Mouse (Mus musculus): ENCODE results near the gene Cacna1h.

Gene Cacna1h

GRCm38 (mm10) chr17:25433617-25434606, at the start of gene Cacna1h:
Gene Cacna1h, minus strand, starts transcription at chr17:25433783.
- peak in 1 of 2 experiments; percentile 43 for DNase-seq

DNA sequence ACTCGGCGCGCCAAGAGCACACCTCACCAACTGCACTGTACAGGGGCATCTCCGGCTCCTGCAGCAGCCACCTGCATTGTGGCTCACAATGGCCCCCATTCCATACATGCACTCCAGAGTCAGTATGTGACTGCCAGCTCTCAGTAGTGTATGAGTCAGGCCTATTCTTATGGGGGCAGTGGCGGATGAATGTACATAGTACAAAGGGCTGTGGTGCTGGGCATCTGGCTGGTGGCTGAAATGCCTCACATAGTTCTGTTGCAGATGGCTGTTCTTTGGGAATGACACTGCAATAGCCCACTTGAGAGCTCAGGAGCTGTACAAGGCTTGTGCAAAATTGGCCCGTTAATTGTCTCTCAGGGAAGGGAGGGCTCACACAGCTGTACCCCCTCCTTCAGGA, 48.5 kb upstream of the Cacna1h start:
- no peak for DNase-seq

- DNase-seq, result no peak
These were observed 47.2 kb upstream of the Cacna1h start for GRCm38 (mm10) chr17:25480820-25481219.

DNA sequence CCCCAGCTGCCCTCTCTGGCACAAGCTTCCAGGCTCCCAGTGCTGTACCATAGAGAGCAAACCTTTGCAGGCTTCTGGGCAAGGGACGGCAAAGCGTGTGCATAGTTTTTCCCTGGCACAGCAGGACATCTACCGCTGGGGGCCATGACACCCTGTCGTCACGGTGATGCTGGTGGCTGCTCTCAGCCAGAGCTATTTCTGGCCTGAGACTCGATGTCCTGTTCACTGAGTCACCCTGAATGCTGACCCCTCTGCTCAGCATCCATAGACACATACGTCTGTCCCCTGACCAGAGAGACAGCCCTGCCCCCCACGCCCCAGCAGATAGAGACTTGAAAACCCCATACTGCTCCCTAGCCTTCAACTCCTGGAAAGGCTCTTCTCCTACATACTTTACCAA, 46.6 kb upstream of the Cacna1h start:
- no peak for DNase-seq

DNA sequence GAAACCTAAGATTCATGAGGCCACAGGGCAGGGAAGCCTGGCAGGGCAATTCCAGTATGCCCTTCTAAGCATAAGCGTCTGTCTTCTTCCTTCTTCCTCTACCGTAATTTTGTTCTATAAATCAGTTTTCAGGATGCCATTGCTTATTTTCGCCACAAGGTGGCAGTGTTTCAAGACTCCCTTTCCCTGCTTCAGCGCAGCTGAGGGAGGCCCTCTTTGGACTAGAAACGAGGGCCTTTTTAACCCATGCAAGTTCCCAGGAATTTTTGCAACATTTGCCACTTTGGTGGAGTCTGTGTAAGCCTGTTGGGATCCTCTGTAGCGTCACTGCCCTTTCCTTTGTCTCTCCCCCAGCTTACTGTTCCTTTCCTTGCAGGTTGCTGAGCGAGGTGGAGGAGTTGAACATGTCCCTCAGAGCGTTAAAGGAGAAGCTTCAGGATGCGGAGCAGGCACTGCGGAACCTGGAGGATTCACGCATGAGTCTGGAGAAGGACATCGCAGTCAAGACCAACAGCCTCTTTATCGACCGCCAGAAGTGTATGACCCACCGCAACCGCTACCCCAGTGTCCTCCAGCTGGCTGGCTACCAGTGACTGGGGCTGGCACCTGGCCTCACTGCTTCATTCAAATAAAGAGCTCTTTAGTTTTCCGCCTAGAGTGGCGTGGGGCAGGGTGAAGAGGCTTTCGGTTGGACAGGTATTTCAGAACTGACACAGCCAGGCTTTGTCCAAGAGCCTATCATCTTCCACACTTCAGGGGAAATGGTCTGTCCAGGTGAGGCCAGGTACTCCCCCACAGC, 42.6 kb upstream of the Cacna1h start:
- peak; percentile 36 to 57 for DNase-seq

- peak; percentile 64 to 80 for DNase-seq
These were observed 40.9 kb upstream of the Cacna1h start for GRCm38 (mm10) chr17:25474330-25475077.

DNA sequence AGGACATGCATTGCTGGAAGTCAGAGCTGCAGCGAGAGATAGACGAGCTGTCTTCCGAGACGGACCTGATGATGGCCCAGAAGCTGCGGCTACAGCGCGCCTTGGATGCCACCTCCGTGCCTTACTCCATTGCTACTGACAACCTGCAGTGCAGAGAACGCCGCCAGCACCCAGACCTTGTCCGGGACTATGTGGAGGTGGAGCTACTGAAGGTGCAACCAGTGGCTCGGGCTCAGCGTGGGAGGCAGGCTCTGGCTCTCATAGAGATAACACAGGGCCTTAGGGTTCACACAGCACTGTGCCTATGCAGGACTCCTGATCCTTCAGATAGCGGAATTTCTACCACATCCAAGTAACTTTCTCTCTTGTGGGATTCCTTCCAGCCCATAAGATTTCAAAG, 38.5 kb upstream of the Cacna1h start:
- no peak for DNase-seq

GRCm38 (mm10) chr17:25471418-25471817, 37.8 kb upstream of the Cacna1h start:
- DNase-seq, result peak; percentile 39 to 60

DNA sequence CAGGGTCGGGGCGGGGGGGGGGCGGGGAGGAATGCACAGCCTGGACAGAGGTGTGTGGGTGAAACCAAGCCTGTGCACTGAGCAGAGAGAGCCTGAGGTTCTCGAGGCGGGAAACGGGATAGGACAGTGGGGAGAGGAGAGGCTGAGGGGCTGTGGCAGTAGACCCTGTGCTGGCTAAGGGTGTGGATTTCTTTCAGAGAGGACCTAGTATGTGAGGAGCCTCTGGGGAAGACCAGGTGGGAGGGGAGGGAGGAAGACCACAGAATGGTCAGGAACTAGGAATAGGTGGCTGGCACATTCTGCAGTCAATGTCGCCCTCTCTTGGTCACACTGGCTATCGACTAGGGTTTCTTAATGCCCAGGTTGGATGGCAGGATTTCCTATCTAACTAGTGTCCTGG, 36.2 kb upstream of the Cacna1h start:
- peak; percentile 56 to 79 for DNase-seq

DNA sequence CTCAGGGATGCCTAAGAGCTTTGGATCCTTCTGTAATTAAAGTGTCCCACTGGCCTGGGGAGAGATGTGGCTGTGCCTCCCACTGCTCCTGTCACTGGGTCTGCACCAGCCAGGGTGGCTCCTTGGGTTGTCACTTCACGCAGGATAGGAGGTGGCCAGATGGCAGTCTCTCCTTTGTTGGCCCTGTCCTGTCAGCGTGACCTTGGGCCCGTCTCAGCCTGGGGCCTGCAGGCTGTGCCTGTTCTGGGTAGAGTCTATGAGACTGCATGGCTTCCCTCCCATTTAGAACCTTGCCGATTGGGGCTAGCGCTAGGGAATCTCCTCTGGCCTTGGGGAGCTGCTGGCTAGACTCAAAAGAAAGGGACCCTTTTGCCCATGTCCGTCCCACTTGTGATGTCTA, 34.7 kb upstream of the Cacna1h start:
- no peak for DNase-seq

DNA sequence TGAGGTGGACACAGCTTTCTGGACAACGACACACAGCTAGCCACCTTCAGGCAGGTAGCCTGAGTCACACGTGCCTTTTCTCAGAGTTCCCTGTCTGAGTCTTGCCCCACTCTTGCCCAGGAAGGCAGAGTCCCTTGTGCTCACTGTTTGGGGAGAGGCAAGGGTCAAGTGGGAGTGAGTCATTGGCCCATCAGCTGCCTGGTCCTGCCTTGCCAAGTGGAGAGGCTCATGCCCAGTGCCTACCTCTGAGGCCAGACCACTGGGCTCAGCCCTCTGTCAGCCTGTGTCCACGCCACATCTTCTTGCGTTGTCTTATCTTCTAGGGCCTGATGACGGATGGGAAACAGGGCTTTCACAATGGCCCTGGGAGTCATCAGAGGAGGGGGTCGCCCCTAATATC, 34.2 kb upstream of the Cacna1h start:
- no peak for DNase-seq

GRCm38 (mm10) chr17:25466257-25466656, 32.7 kb upstream of the Cacna1h start:
- DNase-seq, result no peak

GRCm38 (mm10) chr17:25464091-25464490, 30.5 kb upstream of the Cacna1h start:
- DNase-seq, result no peak

- no peak for DNase-seq
These were observed 29.9 kb upstream of the Cacna1h start for GRCm38 (mm10) chr17:25463326-25463945.

DNA sequence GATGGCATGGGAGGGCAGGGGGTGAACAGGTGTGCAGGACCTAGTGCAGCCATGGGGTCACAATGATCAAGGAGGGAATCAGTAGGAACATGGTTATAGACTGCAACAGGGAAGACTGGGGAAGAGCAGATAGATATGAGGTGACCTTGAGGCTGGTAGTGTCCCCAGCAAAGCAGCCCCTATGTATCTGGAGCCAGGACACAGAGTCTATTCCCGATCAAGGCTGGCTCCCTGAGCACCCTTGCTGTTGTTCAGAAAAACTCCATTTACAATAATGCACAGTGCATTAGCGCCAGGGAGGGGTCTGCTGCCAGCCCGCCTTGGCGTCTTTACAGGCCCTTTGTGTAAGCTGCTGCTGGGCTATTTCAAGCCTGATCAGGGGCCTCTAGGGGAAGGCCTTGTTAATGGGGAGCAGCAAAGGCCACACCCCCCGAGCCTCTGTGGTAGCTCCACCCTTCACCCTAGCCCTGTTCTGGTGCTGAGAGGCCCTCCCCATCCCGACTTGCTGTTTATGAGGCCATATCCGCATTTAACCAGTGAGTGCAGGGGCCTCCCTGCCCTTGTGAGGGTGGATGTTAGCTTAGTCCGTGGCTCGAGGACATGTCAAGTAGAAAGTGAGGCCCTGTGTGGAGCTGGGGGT, 28.8 kb upstream of the Cacna1h start:
- no peak for DNase-seq

- no peak for DNase-seq
These were observed 23.0 kb upstream of the Cacna1h start for GRCm38 (mm10) chr17:25456540-25456939.

DNA sequence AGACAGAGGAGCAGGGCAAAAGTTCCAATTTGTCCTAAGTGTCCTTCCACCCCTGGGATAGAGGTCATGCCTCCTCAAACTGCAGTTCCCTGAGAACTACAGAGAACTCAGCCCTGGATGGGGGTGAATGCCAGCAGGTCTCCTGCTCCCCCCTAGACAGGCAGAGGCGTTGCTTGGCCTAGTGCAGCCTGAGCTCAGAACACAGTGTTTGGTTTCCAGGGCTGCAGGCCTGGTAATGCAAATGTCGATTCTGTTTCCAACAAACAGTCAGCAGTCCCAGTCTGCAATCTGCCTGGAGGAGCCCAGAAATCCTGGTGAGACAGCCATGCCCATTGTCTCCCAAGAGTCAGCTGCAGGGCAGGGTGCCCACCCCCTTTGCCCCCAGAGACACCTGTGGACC, 20.7 kb upstream of the Cacna1h start, which contains the start of gene Tekt4:
Gene Tekt4 (plus strand): TSS at position 344 of the 400 bp plus-strand sequence.
- no peak for DNase-seq

DNA sequence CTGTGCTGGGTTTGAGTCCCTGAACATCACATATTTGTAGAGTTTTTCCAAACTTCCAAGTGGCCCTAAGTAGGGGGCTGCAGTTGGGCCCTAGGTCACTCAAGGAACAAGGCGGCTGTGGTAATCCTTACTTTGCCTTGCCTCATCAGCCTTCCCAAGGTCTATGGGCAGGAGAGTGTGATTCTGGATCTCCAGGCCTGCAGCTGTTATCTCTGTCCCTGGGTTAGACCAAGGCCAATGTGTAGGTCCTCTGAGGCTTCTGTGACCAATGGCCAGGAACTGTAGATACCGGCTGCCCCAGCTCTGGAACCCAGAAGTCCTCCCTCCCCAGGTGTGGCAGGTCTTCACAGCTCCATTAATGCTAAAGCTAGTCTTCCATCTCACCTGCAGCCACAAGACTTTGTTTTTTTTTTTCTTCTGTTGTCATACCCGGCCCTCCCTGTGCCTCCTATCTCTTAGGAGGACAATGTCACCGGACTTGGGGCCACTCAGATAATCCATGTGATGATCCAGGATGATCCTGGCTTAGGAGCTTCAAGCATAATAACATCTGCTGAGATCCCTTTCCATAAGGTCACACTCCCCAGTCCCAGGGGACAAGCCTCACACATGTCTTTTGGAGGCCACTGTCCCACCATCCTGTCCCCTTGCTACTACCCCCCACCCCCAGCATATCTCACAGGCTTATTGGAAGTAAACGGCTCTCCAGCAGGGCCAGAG, 18.8 kb upstream of the Cacna1h start:
- DNase-seq, result no peak

DNA sequence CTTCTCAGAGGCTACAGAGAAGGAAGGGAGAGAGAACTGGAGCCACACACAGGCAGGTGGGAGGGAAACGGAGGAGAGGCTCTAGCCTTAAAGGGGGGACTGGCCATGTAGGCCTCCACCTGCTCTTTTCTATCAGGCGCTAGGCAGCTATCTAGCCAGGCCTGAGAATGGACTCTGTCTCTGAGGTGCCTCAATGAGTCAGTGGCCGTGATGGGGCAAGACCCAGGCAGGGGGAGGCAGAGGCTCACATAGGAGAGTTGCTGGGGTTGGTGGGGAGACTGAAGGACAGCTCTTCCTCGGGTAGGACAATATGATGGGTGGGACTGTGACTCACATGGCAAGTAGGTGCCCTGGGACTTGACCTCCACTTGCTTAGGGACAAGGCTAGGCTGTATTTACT, 16.7 kb upstream of the Cacna1h start:
- DNase-seq, result no peak

GRCm38 (mm10) chr17:25447865-25448264, 14.3 kb upstream of the Cacna1h start:
- no peak for DNase-seq

DNA sequence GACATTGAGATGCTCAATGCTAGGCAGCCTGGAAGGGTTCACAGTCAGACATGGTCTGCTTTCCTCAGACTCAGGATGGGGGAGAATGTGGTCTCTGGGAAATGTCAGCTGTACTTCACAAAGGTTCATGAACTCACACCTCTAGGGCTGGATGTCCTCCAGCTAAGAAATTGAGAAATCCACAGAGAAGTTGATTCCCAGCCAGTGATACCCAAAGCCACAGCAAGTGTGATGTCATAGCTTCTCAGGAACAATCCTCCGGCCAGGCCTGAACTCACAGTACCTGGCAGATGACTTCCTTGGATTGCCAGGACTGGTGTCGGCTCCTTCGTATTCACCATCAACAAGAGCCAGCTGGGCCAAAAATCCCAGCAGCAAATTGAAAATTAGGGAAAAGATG, 12.3 kb upstream of the Cacna1h start:
- DNase-seq, result no peak
